Mouse (Mus musculus) intestine, postnatal 0 days (tissue): ENCODE data around the gene Tom1. TPM values are rescaled to one million over a fixed set of nuclear protein-coding genes. Genes with fewer than 3 reads are reported as not detected.

Experiments
- ATAC-seq: fragments of 200-750 bp; cut with Nextera tagmentation; 2 replicates; pipeline ENCODE4 v1.8.0; 2017; ENCODE audit warnings: mild to moderate bottlenecking, moderate TSS enrichment, moderate library complexity
- H3K27ac ChIP-seq: fragments of 300-500 bp; sonication (generic); 2 replicates; pipeline ENCODE4 v1.5.1; 2014; ENCODE audit warnings: mild to moderate bottlenecking, low read depth, low read length, moderate library complexity
- H3K27me3 ChIP-seq: fragments of 300-500 bp; sonication (generic); replicated peaks from 2 replicates; pipeline ENCODE4 v1.6.1; 2014; ENCODE audit warnings: low read length, mixed read lengths; ENCODE audit not compliant: control insufficient read depth, insufficient read depth
- H3K36me3 ChIP-seq: fragments of 300-500 bp; sonication (generic); 2 replicates; pipeline ENCODE4 v1.6.1; 2014; ENCODE audit warnings: mild to moderate bottlenecking, moderate library complexity; ENCODE audit not compliant: control insufficient read depth, insufficient read depth
- H3K4me1 ChIP-seq: fragments of 300-500 bp; sonication (generic); replicated peaks from 2 replicates; pipeline ENCODE4 v1.6.1; 2014; ENCODE audit warnings: antibody characterized with exemption, low read length, mixed read lengths; ENCODE audit not compliant: control insufficient read depth, insufficient read depth
- H3K4me2 ChIP-seq: fragments of 300-500 bp; sonication (generic); replicated peaks from 2 replicates; pipeline ENCODE4 v1.6.1; 2014; ENCODE audit warnings: low read depth, mild to moderate bottlenecking, moderate library complexity
- H3K4me3 ChIP-seq: fragments of 300-500 bp; sonication (generic); 2 replicates; pipeline ENCODE4 v1.5.1; 2014; ENCODE audit warnings: low read depth, low read length
- H3K9ac ChIP-seq: fragments of 300-500 bp; sonication (generic); 2 replicates; pipeline ENCODE4 v1.6.1; 2014; ENCODE audit warnings: mild to moderate bottlenecking, low read depth, low read length
- H3K9me3 ChIP-seq: fragments of 300-500 bp; sonication (generic); 2 replicates; pipeline ENCODE4 v1.6.1; 2016; ENCODE audit warnings: mixed run types; ENCODE audit not compliant: control insufficient read depth
- CTCF ChIP-seq: sonication (generic); IDR thresholded peaks from 2 replicates; pipeline ENCODE4 v1.5.1; 2016; ENCODE audit warnings: low read depth, mild to moderate bottlenecking, control low read depth, antibody characterized with exemption, moderate library complexity
- WGBS: fragments of 180-500 bp; shearing (Covaris S2); extraction: QIAGEN DNeasy Blood & Tissue Kit; methylation state at CpG from one replicate; pipeline ENCODE4 v1.1.7; 2014; 5-methylcytosine and 5-hydroxymethylcytosine counted together
- polyA plus RNA-seq: library from polyadenylated mRNA; unstranded; fragments of >200 nt; fragmentation: Nextera tagmentation; extraction: Ambion mirVana; gene quantifications from 2 replicates; pipeline ENCODE4 v1.2.1, GENCODE M21; 2015

The Tom1 gene
- polyA plus RNA-seq, 1 experiment from 2014 or later, result 47.8 TPM

- WGBS, result 4% methylated on average over 7 of the region's 7 CpGs
- no peak for ATAC-seq
These were observed 39.0 kb upstream of the Tom1 start for GRCm38 (mm10) chr8:74994540-74994939.

DNA sequence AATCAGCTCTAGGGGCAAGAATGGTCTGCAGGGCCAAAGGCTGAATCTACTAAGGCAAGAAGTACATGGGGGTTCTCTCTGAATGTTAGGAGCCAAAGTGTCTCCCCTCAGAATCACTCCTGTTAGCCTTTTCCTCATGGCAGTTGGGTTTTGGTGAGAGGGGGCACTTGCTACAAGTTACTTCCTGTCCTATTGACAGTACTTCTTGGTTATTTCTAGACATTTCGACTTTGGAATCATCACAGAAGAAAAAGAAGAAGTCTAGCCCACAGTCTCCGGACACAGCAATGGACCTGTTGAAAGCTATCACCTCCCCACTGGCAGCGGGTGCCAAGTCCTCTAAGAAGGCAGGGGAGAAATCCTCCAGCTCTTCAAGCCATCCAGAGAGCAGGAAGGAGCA is 33.1 kb upstream of the Tom1 start:
- H3K9me3 ChIP-seq, result no peaks in the 10 kb centered on the region
- H3K4me3 ChIP-seq, result no peak overlapping the region
- 93% methylated on average over 3 of the region's 3 CpGs for WGBS
- peaks cover 36% of the 10 kb centered on the region for H3K36me3 ChIP-seq
- TF ChIP-seq CTCF, result no peak
- no peak overlapping the region for H3K9ac ChIP-seq
- no peak for ATAC-seq
- H3K4me2 ChIP-seq, result no peak overlapping the region
- H3K27ac ChIP-seq, result no peak overlapping the region
- H3K4me1 ChIP-seq, result no peaks in the 10 kb centered on the region
- H3K27me3 ChIP-seq, result no peaks in the 10 kb centered on the region

More at GRCm38 (mm10) chr8:74994540-74994939, 39.0 kb upstream of the Tom1 start:
- H3K27me3 ChIP-seq, result no peaks in the 10 kb centered on the region
- no peaks in the 10 kb centered on the region for H3K9me3 ChIP-seq
- no peak overlapping the region for H3K27ac ChIP-seq
- H3K4me1 ChIP-seq, result no peaks in the 10 kb centered on the region; the same call in 1 of the 2 replicates
- H3K9ac ChIP-seq, result peak overlapping the region; percentile 98; the same call in 1 of the 2 replicates
- peaks cover 10% of the 10 kb centered on the region; the same call in 1 of the 2 replicates for H3K36me3 ChIP-seq
- TF ChIP-seq CTCF, result no peak
- peak overlapping the region; percentile 97 for H3K4me3 ChIP-seq
- peak overlapping the region; percentile 81 for H3K4me2 ChIP-seq

DNA sequence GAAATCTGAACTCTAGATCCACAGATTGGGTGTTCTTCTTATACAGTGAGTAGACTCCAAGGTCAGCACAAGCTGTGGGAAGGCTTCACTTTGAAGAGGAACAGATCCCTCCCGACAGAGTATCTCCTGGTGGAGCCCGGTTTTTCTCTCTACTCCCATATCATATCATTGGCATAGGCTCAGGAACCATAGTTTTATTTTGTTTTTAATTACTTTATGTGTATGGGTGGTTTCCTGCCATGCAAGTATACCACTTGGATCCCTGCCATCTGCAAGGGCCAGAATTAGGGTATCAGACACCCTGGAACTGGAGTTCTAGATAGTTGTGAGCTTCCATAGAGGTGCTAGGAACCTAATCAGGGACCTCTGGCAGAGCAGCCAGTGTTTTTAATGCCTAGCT is 24.7 kb upstream of the Tom1 start:
- Histone ChIP-seq H3K4me3 (no peak overlapping the region), H3K27me3 (no peaks in the 10 kb centered on the region), H3K36me3 (peaks cover 13% of the 10 kb centered on the region), H3K4me2 (no peak overlapping the region), H3K9ac (no peak overlapping the region), H3K4me1 (no peaks in the 10 kb centered on the region), H3K9me3 (no peaks in the 10 kb centered on the region), H3K27ac (no peak overlapping the region)
- TF ChIP-seq CTCF, result no peak
- ATAC-seq, result no peak
- 90% methylated on average over 2 of the region's 2 CpGs for WGBS

DNA sequence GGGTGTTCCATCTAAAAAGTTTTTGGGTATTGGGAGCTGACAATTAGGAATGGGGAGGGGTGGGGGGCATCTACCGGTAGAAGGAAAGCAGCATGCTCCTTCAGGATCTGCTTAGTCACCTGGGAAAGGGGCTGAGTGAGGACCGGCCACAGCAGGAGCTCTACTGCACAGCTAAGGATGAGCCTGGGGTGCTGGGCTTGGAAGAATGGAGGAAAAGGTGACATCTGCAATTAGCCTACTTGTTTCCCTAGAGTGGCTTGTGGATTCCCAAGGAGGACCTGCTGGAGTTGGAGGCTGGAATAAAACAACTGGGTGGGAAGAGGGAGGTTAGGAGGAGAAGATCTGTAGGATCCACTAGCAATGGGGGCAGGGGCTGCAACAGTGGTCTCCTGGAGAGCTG is 19.9 kb upstream of the Tom1 start:
- no peak for TF ChIP-seq CTCF
- Histone ChIP-seq H3K27me3 (no peaks in the 10 kb centered on the region), H3K4me3 (no peak overlapping the region), H3K27ac (no peak overlapping the region), H3K4me2 (no peak overlapping the region), H3K4me1 (no peaks in the 10 kb centered on the region), H3K36me3 (0 out of 2 replicates have a peak, but pooled peaks cover 7% of the 10 kb centered on the region), H3K9me3 (no peaks in the 10 kb centered on the region), H3K9ac (no peak overlapping the region)
- 58% methylated on average over 2 of the region's 2 CpGs for WGBS
- no peak for ATAC-seq

DNA sequence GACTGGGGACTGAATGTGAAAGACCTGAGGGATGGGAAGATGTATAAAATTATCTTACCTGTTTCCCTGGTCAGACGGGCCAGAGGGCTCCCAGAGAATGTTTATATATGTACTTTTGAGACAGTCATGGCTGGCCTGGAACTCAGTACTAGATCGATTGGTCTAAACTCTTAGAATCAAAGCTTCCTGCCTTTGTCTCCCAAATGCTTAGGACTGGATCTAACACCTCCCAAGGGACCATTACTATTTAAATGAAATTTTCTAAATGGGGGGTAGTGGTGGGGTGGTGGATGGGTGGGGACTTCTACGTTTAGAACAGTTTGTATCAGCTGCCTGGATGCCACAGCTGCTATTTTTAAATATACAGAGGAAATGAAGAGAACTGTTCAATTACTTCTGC is 19.5 kb upstream of the Tom1 start:
- Histone ChIP-seq H3K4me2 (no peak overlapping the region), H3K4me1 (no peaks in the 10 kb centered on the region), H3K27ac (no peak overlapping the region), H3K27me3 (no peaks in the 10 kb centered on the region), H3K9me3 (no peaks in the 10 kb centered on the region), H3K9ac (no peak overlapping the region), H3K4me3 (no peak overlapping the region), H3K36me3 (0 out of 2 replicates have a peak, but pooled peaks cover 7% of the 10 kb centered on the region)
- WGBS, result 56% methylated on average over 3 of the region's 3 CpGs
- no peak for TF ChIP-seq CTCF
- no peak for ATAC-seq

GRCm38 (mm10) chr8:75015981-75016380 is 17.5 kb upstream of the Tom1 start:
- Histone ChIP-seq H3K27ac (no peak overlapping the region), H3K4me1 (no peaks in the 10 kb centered on the region), H3K36me3 (no peaks in the 10 kb centered on the region), H3K9me3 (no peaks in the 10 kb centered on the region), H3K27me3 (no peaks in the 10 kb centered on the region), H3K9ac (no peak overlapping the region), H3K4me3 (no peak overlapping the region), H3K4me2 (no peak overlapping the region)
- ATAC-seq, result no peak
- 48% methylated on average over 2 of the region's 2 CpGs for WGBS
- no peak for TF ChIP-seq CTCF

DNA sequence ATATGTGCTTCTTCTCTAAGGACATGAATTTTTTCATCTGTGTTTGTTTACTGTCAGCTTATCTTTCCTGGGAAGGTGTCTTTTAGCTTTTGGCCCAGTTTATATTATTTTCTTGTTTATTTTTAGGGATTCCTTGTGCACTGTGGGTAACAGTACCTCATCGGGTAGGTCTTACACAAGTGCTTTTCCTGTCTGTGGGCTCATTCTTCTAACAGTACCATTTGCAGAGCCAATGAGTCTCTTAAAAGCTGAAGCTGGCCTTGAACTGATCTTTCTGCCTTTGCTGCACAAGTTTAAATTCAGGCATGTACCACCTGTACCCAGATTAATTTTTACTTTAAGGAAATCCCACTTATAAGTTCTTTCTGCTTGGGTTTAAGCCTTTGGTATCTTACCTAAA is 17.1 kb upstream of the Tom1 start:
- Histone ChIP-seq H3K4me3 (no peak overlapping the region), H3K9me3 (no peaks in the 10 kb centered on the region), H3K4me1 (no peaks in the 10 kb centered on the region), H3K36me3 (peaks cover 2% of the 10 kb centered on the region; the same call in 1 of the 2 replicates), H3K4me2 (no peak overlapping the region), H3K27ac (no peak overlapping the region), H3K9ac (no peak overlapping the region), H3K27me3 (no peaks in the 10 kb centered on the region)
- TF ChIP-seq CTCF, result no peak
- ATAC-seq, result no peak
- WGBS, result 59% methylated on average over 1 of the region's 1 CpGs
